Mouse (Mus musculus) heart, embryonic 12.5 days (tissue): ENCODE measurements at regions not wholly inside any gene's neighbourhood (a gene's known extent, or its start where the extent isn't known, plus 50 kb on each side); places are given as distances from the start of the nearest gene placed in this dataset.

Experiments used
- ATAC-seq: fragments of 200-750 bp; cut with Nextera tagmentation; 2 replicates; pipeline ENCODE4 v1.8.0; 2017; ENCODE audit warnings: moderate TSS enrichment, moderate library complexity; ENCODE audit not compliant: insufficient number of reproducible peaks, low FRiP score
- H3K27ac ChIP-seq: fragments of 300-500 bp; sonication (generic); 2 replicates; pipeline ENCODE4 v1.5.1; 2016; ENCODE audit warnings: mild to moderate bottlenecking, moderate library complexity; ENCODE audit not compliant: poor library complexity, severe bottlenecking
- H3K27me3 ChIP-seq: fragments of 300-500 bp; sonication (generic); replicated peaks from 2 replicates; pipeline ENCODE4 v1.6.1; 2016; ENCODE audit warnings: mild to moderate bottlenecking, moderate library complexity
- H3K36me3 ChIP-seq: fragments of 300-500 bp; sonication (generic); 2 replicates; pipeline ENCODE4 v1.6.1; 2016; ENCODE audit warnings: mild to moderate bottlenecking, moderate library complexity
- H3K4me1 ChIP-seq: fragments of 300-500 bp; sonication (generic); replicated peaks from 2 replicates; pipeline ENCODE4 v1.6.1; 2016; ENCODE audit warnings: mild to moderate bottlenecking
- H3K4me2 ChIP-seq: fragments of 300-500 bp; sonication (generic); 2 replicates; pipeline ENCODE4 v1.6.1; 2016; ENCODE audit warnings: mild to moderate bottlenecking, moderate library complexity
- H3K4me3 ChIP-seq: fragments of 300-500 bp; sonication (generic); 2 replicates; pipeline ENCODE4 v1.5.1; 2016; ENCODE audit warnings: mild to moderate bottlenecking
- H3K9ac ChIP-seq: fragments of 300-500 bp; sonication (generic); 2 replicates; pipeline ENCODE4 v1.6.1; 2016; ENCODE audit warnings: mild to moderate bottlenecking, moderate library complexity
- H3K9me3 ChIP-seq: fragments of 300-500 bp; sonication (generic); replicated peaks from 2 replicates; pipeline ENCODE4 v1.6.1; 2016; ENCODE audit warnings: mild to moderate bottlenecking, moderate library complexity
- WGBS: fragments of 180-500 bp; shearing (Covaris S2); methylation state at CpG from one replicate; pipeline ENCODE4 v1.1.7; 2016; 5-methylcytosine and 5-hydroxymethylcytosine counted together

DNA sequence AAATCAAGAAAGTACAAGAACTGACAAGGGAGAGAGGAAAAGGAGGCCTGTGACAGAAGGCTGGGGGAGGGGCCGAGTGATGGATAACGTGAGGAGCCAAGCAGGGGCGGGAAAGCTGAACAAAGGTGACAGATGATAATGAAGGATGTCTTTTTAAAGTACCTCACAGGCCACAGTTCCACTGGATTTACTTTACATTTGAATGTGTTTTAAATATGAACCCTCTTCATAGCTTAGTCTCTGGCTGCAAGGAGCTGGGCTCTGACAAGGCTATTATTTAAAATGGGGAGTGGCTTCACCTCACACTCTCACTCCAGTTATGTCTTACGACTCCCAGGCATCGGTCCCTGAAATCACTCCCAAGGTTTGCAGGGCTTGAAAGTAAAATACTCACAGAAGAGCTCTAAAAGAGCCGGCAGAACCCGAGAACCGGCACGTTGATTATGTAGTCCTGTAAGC is 190.6 kb upstream of the Dnajc24 start:
- WGBS: 2% methylated on average over 9 of the region's 9 CpGs
- H3K27me3 ChIP-seq: peaks cover 17% of the 10 kb centered on the region; the same call in 1 of the 2 replicates
- no peaks in the 10 kb centered on the region for H3K9me3 ChIP-seq
- peak overlapping the region; percentile 93 for H3K4me2 ChIP-seq
- no peaks in the 10 kb centered on the region for H3K36me3 ChIP-seq
- H3K9ac ChIP-seq: peak overlapping the region; percentile 60; the same call in 1 of the 2 replicates
- H3K27ac ChIP-seq: no peak overlapping the region
- H3K4me3 ChIP-seq: peak overlapping the region; percentile 44
- H3K4me1 ChIP-seq: peaks cover 7% of the 10 kb centered on the region; the same call in 1 of the 2 replicates
- no peak for ATAC-seq

DNA sequence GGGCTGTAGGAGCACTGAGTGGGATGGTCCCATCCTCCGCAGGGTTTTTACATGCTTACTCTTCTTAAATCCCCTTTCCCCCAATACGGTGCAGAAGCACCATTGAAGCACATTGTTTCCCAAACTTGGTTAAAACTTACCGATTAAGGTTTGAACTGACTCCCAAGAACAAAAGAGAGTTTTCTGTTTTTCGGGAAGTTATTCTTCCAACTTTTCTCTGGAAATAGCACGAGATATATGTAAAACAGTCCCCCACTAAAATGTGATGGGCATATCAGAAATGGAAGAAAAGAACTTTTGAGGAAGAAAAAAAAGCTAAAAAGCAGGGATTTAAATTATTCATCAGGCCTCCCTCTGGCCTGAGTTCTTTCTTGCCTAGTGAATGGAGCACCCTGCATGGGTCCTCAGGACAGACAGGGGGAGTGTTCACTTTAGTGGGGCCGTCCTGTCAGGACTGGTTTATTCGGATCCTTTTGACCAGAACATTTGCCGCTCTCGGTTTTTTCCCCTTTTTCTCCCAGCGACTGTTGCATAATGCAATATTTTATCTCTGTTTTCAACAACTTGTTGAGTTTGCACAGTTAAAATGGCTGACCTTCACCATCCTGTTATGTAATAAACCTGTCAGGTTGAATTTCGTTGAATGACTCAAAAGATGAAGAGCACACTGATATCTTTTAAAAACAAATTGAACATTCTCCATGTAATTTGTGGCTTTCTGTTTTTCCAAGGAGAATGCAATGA is 187.4 kb upstream of the Dnajc24 start:
- Histone ChIP-seq H3K9ac (no peak overlapping the region), H3K27me3 (peaks cover 15% of the 10 kb centered on the region; the same call in 1 of the 2 replicates), H3K4me2 (no peak overlapping the region), H3K9me3 (no peaks in the 10 kb centered on the region), H3K4me3 (no peak overlapping the region), H3K27ac (no peak overlapping the region), H3K36me3 (no peaks in the 10 kb centered on the region), H3K4me1 (peaks cover 7% of the 10 kb centered on the region; the same call in 1 of the 2 replicates)
- no peak for ATAC-seq
- 49% methylated on average over 11 of the region's 11 CpGs for WGBS

DNA sequence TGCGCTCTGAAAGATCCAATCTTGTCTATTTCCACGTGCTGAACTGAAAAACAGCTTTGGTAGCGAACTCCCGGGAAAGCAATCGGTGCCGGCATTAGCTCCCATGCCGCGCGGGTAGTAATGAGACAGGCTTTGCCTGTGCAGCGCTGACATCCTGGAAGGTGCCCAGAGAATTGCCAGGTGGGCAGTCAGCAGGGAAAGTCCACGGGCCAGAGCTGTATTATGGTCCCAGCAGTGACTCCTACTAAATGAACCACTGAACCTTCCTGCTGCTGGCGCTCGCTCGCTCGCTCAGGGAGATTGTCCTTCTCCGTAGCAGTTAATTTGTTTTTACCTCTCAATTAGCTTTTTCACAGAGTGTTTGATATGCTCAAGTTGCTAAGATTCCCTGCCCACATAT is 180.3 kb upstream of the Dnajc24 start:
- Histone ChIP-seq H3K36me3 (no peaks in the 10 kb centered on the region), H3K9ac (no peak overlapping the region), H3K27ac (no peak overlapping the region), H3K9me3 (no peaks in the 10 kb centered on the region), H3K4me2 (no peak overlapping the region), H3K4me3 (no peak overlapping the region), H3K27me3 (peaks cover 13% of the 10 kb centered on the region), H3K4me1 (no peaks in the 10 kb centered on the region)
- WGBS: 73% methylated on average over 16 of the region's 16 CpGs
- ATAC-seq: no peak

DNA sequence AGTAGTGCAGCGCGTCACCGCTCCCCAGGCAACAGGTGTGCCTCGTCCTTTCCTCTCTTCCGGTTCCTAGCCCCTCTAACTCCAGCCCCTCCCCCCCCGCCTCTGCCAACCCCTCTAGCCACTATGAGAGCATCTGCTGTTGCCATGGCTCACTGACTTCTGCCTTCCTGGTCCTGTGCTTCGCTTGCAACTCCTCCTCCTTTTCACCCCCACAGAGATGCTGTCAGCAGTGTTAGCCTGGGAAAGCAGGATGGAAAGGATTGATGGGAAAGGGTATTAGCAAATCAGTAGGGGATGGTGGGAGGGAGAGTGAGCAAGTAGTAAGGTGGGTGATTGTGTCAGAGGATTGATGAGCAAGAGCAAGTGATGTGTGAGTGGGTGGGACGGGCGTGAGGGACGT is 178.7 kb upstream of the Dnajc24 start:
- H3K4me1 ChIP-seq: no peaks in the 10 kb centered on the region
- ATAC-seq: no peak
- 13% methylated on average over 9 of the region's 10 CpGs for WGBS
- peak overlapping the region; percentile 37 for H3K4me2 ChIP-seq
- H3K27ac ChIP-seq: no peak overlapping the region
- no peak overlapping the region for H3K9ac ChIP-seq
- no peaks in the 10 kb centered on the region for H3K9me3 ChIP-seq
- no peaks in the 10 kb centered on the region for H3K36me3 ChIP-seq
- peaks cover 13% of the 10 kb centered on the region for H3K27me3 ChIP-seq
- no peak overlapping the region for H3K4me3 ChIP-seq

DNA sequence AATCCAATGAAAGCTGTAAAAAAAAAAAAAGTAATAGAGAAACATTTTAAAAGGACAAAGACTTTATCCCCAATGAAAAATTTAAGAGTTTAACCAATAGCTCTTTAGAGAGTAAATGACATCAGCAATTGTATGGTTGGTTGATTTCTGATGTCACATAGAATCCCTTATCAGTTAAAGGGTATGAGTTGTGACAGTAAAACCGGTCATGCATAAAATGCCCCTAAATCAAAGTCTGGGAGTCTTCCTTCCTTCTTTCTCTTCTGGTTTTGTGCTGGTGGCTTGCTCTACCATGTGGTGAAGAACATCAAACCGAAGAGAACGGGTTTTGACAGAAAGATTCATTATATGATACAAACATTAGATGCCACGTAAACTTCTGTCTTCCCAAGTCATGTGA is 159.3 kb upstream of the Dnajc24 start:
- WGBS: 71% methylated on average over 4 of the region's 4 CpGs
- Histone ChIP-seq H3K4me2 (no peak overlapping the region), H3K27me3 (no peaks in the 10 kb centered on the region), H3K36me3 (no peaks in the 10 kb centered on the region), H3K4me3 (no peak overlapping the region), H3K9ac (no peak overlapping the region), H3K9me3 (no peaks in the 10 kb centered on the region), H3K27ac (no peak overlapping the region), H3K4me1 (no peaks in the 10 kb centered on the region)
- ATAC-seq: no peak

DNA sequence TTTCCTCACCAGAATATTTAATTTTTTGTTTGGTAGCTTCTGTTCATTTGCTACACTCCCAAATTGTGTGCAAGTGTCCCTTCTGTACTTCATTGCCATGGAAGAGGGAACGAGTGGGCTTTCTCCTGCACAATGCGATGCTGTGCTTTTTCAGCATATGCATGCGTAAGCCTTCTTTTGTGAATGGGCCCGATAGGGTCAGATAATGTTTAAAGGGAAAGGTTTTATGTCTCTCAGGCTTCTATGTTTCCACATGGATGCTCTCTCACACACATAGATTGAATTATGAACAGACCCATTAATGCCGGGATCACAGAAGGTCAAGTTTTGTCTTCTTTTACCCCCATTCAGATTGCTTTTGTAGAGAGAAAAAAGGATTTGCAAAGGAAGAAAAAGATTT is 158.5 kb upstream of the Dnajc24 start:
- Histone ChIP-seq H3K4me3 (no peak overlapping the region), H3K9ac (no peak overlapping the region), H3K4me2 (no peak overlapping the region), H3K27me3 (no peaks in the 10 kb centered on the region), H3K27ac (no peak overlapping the region), H3K9me3 (no peaks in the 10 kb centered on the region), H3K36me3 (no peaks in the 10 kb centered on the region), H3K4me1 (no peaks in the 10 kb centered on the region)
- WGBS: 83% methylated on average over 5 of the region's 5 CpGs
- ATAC-seq: no peak

DNA sequence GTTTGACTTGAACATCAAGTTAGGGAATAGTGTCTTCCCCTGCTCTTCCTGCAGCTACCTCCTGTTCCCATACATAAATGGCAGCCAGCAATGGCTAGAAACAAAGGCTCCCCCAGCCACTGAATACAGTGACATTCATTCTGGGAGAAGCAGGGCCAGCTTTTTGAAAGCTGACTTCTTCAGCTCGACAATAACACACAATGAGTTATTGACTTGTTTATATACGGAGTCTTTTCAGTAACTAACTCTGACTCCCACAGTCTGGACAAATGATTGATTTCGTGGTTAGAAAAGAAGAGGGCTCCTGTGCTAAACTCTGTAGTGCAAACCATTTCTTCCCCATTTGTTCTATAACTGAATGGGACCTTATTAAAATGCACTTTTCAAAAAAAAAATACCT is 146.4 kb upstream of the Dnajc24 start:
- WGBS: 63% methylated on average over 3 of the region's 3 CpGs
- no peak for ATAC-seq

DNA sequence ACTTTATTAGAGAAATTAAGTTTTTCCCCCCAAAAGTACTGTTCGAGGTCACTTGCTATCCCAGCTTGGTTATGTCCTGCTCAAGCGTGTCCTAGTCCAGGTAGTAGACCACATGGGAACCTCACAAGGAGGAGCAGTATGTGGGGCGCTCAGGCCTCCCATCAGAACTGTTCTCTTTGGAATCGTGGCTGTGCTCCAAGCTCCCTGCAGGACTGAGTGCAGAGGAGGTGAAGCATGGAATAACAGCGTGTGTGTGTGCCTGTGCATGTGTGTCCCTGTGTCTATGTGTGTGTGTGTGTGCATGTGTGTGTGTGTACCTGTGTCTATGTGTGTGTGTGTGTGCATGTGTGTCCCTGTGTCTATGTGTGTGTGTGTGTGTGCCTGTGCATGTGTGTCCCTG is 137.6 kb upstream of the Dnajc24 start:
- Histone ChIP-seq H3K9ac (no peak overlapping the region), H3K4me2 (no peak overlapping the region), H3K27me3 (no peaks in the 10 kb centered on the region), H3K27ac (no peak overlapping the region), H3K4me1 (no peaks in the 10 kb centered on the region), H3K4me3 (no peak overlapping the region), H3K9me3 (no peaks in the 10 kb centered on the region), H3K36me3 (no peaks in the 10 kb centered on the region)
- WGBS: 79% methylated on average over 5 of the region's 5 CpGs
- ATAC-seq: no peak

More for the DNA sequence above, 146.4 kb upstream of the Dnajc24 start:
- Histone ChIP-seq H3K9me3 (no peaks in the 10 kb centered on the region), H3K9ac (no peak overlapping the region), H3K4me2 (no peak overlapping the region), H3K4me3 (no peak overlapping the region), H3K27me3 (no peaks in the 10 kb centered on the region), H3K27ac (no peak overlapping the region), H3K4me1 (no peaks in the 10 kb centered on the region), H3K36me3 (no peaks in the 10 kb centered on the region)

DNA sequence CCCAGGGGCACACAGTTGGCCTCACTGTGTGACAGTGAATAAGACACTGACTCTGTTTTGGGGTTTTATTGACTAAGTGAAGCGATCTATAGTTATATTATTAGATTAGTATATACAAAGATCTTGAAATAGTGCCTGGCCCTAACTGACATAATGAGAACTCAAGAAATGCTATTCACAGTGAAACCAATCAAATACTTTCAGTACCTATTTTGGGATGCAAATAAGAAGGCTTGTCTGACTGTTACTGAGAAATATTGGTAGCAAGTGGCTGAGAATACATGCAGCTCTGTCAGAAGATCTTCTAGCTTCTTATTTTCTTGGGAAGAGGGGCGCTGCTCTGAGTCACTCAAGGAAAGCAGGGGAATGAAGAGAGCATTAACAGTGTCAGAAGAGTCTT is 97.7 kb upstream of the Dnajc24 start:
- no peak overlapping the region for H3K9ac ChIP-seq
- H3K4me1 ChIP-seq: no peaks in the 10 kb centered on the region
- H3K27me3 ChIP-seq: no peaks in the 10 kb centered on the region
- no peaks in the 10 kb centered on the region for H3K36me3 ChIP-seq
- ATAC-seq: no peak
- H3K4me2 ChIP-seq: no peak overlapping the region
- H3K27ac ChIP-seq: no peak overlapping the region
- H3K4me3 ChIP-seq: no peak overlapping the region
- 81% methylated on average over 2 of the region's 2 CpGs for WGBS
- H3K9me3 ChIP-seq: no peaks in the 10 kb centered on the region

DNA sequence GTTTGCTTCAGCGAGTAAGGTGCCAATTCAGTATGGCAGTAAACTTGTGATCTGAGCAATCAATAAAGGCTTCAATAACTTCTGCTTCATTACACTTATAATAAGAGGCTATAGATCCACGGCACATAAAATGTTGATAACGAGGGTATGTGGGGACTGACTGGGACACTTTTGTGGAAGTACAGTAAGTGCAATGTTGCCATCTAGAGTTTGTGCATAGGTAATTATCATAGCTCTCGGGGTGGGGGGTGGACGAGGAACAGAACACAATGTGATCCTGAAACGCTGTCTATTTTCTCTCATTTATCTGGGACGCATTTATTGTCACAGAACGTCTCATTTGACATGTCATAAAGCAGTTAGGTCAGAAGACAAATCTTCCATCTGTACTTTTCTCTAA is 82.8 kb upstream of the Dnajc24 start:
- Histone ChIP-seq H3K9me3 (no peaks in the 10 kb centered on the region), H3K4me3 (no peak overlapping the region), H3K36me3 (no peaks in the 10 kb centered on the region), H3K4me2 (no peak overlapping the region), H3K9ac (no peak overlapping the region), H3K27me3 (peaks cover 4% of the 10 kb centered on the region; the same call in 1 of the 2 replicates), H3K27ac (no peak overlapping the region), H3K4me1 (no peaks in the 10 kb centered on the region)
- 62% methylated on average over 8 of the region's 8 CpGs for WGBS
- ATAC-seq: no peak

DNA sequence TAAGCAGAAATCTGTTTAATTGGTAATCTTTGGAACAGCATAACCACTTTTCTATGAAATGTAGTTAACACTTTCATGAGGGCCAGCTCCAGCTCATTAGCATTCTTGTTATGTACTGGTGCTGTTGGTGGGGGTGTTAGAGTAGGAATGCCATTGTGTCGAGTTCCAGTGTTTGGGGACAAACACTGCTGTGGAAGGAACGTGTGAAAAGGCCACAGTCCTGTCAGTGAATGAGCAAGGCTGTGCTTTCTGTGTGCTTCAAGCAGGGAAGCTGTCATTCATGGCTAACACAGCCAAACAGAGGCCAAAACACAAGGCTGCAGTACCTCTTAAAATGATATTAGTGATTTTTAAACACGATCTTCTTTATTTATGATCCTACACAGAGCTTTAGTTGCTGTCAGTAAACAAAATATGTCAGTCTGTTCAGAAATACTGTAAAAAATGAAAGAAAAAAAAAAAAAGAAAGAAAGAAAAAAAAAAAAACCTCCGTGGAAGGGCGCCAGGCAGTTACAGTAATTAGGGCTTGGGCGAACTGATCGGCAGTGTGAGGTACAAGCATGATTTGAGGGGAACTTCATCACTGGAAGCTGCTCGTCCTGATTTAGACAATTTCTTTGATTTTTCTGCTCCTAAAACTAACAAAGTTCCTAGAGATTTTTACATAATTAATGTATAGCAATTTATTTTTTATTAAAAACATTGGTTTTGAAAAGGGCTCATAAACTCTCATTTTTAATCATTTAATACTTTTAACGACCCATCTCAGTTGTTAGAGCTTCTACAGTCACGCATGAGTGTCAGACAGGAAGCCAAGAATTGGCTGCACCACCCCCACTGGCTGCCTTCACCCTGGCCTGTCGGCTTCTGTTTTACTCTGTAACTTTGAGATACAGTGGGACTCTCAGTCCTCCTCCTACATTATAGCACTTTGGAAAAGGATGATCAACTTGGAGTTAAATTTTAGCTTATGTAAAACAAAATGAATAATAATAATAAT is 80.8 kb upstream of the Dnajc24 start:
- H3K9ac ChIP-seq: no peak overlapping the region
- H3K9me3 ChIP-seq: no peaks in the 10 kb centered on the region
- no peak overlapping the region for H3K4me3 ChIP-seq
- ATAC-seq: no peak
- H3K4me1 ChIP-seq: no peaks in the 10 kb centered on the region
- no peaks in the 10 kb centered on the region for H3K36me3 ChIP-seq
- H3K27me3 ChIP-seq: peaks cover 4% of the 10 kb centered on the region; the same call in 1 of the 2 replicates
- WGBS: 48% methylated on average over 11 of the region's 11 CpGs
- no peak overlapping the region for H3K4me2 ChIP-seq
- H3K27ac ChIP-seq: no peak overlapping the region
